Mouse (Mus musculus): ENCODE measurements around the gene Dync2h1. TPM values are rescaled to one million over a fixed set of nuclear protein-coding genes. Genes with fewer than 3 reads are reported as not detected.
"Not testable (repeated sequence)": the region's sequence is repeated elsewhere in the genome, so short reads cannot be mapped to it uniquely, and the experiment has no call there.

Dync2h1 gene
- 12.2 and 13.0 TPM in 2 replicates for total RNA-seq (2014; rRNA removed)
- 14.5 and 16.7 TPM in 2 replicates for polyA plus RNA-seq (2015; fragmentation: Nextera tagmentation; extraction: Ambion mirVana)

- H3K4me1 ChIP-seq (ENCODE audit: insufficient read depth, low read length), result peaks cover 4% of the 10 kb centered on the region; the same call in 1 of the 2 replicates
- H3K4me2 ChIP-seq (ENCODE audit: low read depth, low read length), result peak within 1 kb of the TSS; percentile 81
- peak; percentile 99 for ATAC-seq
- peak; percentile 97 for DNase-seq (ENCODE audit: low spot score)
- H3K27me3 ChIP-seq (ENCODE audit: insufficient read depth, low read length), result no peaks in the 10 kb centered on the region
- H3K36me3 ChIP-seq (ENCODE audit: insufficient read depth, low read length), result no peaks in the 10 kb centered on the region
- H3K27ac ChIP-seq, result peak within 1 kb of the TSS; percentile 94
- H3K4me3 ChIP-seq (ENCODE audit: low read length), result peak within 1 kb of the TSS; percentile 95
- H3K9ac ChIP-seq (replicated peaks; ENCODE audit: low read length), result peak within 1 kb of the TSS; percentile 91
- no peaks in the 10 kb centered on the region for H3K9me3 ChIP-seq (ENCODE audit: low read length)
- no peak for TF ChIP-seq CTCF (IDR thresholded peaks at IDR 0.05; ENCODE audit: low read depth)
- WGBS, result under 1% methylated on average over 62 of the region's 62 CpGs
These were observed at the start of gene Dync2h1, which contains the start of gene Dcun1d5 for GRCm38 (mm10) chr9:7184172-7184896. Gene Dync2h1 (minus strand): TSS chr9:7184446. Gene Dcun1d5 (plus strand): TSS chr9:7184520.

GRCm38 (mm10) chr9:7221460-7221859, 37.2 kb upstream of the Dync2h1 start:
- DNase-seq (ENCODE audit: low spot score) (no peak), ATAC-seq (no peak)
- H3K9me3 ChIP-seq (ENCODE audit: low read length), result no peaks in the 10 kb centered on the region
- H3K4me2 ChIP-seq (ENCODE audit: low read depth, low read length), result no peak overlapping the region
- 77% methylated on average over 7 of the region's 7 CpGs for WGBS
- H3K4me1 ChIP-seq (ENCODE audit: insufficient read depth, low read length), result no peaks in the 10 kb centered on the region
- no peak overlapping the region for H3K27ac ChIP-seq
- H3K27me3 ChIP-seq (ENCODE audit: insufficient read depth, low read length), result no peaks in the 10 kb centered on the region
- no peaks in the 10 kb centered on the region for H3K36me3 ChIP-seq (ENCODE audit: insufficient read depth, low read length)
- H3K4me3 ChIP-seq (ENCODE audit: low read length), result no peak overlapping the region
- H3K9ac ChIP-seq (replicated peaks; ENCODE audit: low read length), result no peak overlapping the region
- TF ChIP-seq CTCF (IDR thresholded peaks at IDR 0.05; ENCODE audit: low read depth), result no peak

- H3K27me3 ChIP-seq (ENCODE audit: insufficient read depth, low read length), result no peaks in the 10 kb centered on the region
- no peak for TF ChIP-seq CTCF (IDR thresholded peaks at IDR 0.05; ENCODE audit: low read depth)
- DNase-seq (ENCODE audit: low spot score) (no peak), ATAC-seq (no peak)
- H3K9me3 ChIP-seq (ENCODE audit: low read length), result no peaks in the 10 kb centered on the region
- H3K4me3 ChIP-seq (ENCODE audit: low read length), result no peak overlapping the region
- H3K9ac ChIP-seq (replicated peaks; ENCODE audit: low read length), result no peak overlapping the region
- H3K4me1 ChIP-seq (ENCODE audit: insufficient read depth, low read length), result no peaks in the 10 kb centered on the region
- H3K36me3 ChIP-seq (ENCODE audit: insufficient read depth, low read length), result no peaks in the 10 kb centered on the region
- no peak overlapping the region for H3K4me2 ChIP-seq (ENCODE audit: low read depth, low read length)
- 89% methylated on average over 5 of the region's 5 CpGs for WGBS
- no peak overlapping the region for H3K27ac ChIP-seq
These were observed 36.8 kb upstream of the Dync2h1 start for GRCm38 (mm10) chr9:7221024-7221423.

GRCm38 (mm10) chr9:7216240-7216639, 32.0 kb upstream of the Dync2h1 start:
- 51% methylated on average over 2 of the region's 2 CpGs for WGBS
- H3K4me1 ChIP-seq (ENCODE audit: insufficient read depth, low read length), result no peaks in the 10 kb centered on the region
- no peak overlapping the region for H3K4me2 ChIP-seq (ENCODE audit: low read depth, low read length)
- H3K4me3 ChIP-seq (ENCODE audit: low read length), result no peak overlapping the region
- no peaks in the 10 kb centered on the region for H3K27me3 ChIP-seq (ENCODE audit: insufficient read depth, low read length)
- no peak for ATAC-seq
- H3K27ac ChIP-seq, result no peak overlapping the region
- peak; percentile 63 for DNase-seq (ENCODE audit: low spot score)
- H3K9ac ChIP-seq (replicated peaks; ENCODE audit: low read length), result no peak overlapping the region
- peak; percentile 63 for TF ChIP-seq CTCF (IDR thresholded peaks at IDR 0.05; ENCODE audit: low read depth)
- peaks cover 4% of the 10 kb centered on the region; the same call in 1 of the 2 replicates for H3K36me3 ChIP-seq (ENCODE audit: insufficient read depth, low read length)
- H3K9me3 ChIP-seq (ENCODE audit: low read length), result no peaks in the 10 kb centered on the region

DNA sequence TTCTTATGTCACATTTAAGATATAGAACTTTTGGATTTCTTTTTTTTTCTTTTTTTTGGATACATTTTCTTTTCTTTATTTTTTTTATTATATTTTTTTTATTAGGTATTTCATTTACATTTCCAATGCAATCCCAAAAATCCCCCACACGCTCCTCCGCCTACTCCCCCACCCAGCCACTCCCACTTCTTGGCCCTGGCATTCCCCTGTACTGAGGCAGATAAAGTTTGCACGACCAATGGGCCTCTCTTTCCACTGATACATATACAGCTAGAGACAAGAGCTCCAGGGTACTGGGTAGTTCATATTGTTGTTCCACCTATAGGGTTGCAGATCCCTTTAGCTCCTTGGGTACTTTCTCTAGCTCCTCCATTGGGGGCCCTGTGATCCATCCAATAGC, 6.4 kb upstream of the Dync2h1 start:
- H3K27me3 ChIP-seq (ENCODE audit: insufficient read depth, low read length); H3K9ac ChIP-seq (replicated peaks; ENCODE audit: low read length); H3K9me3 ChIP-seq (ENCODE audit: low read length); ATAC-seq; H3K4me2 ChIP-seq (ENCODE audit: low read depth, low read length); H3K4me3 ChIP-seq (ENCODE audit: low read length); H3K4me1 ChIP-seq (ENCODE audit: insufficient read depth, low read length); H3K27ac ChIP-seq; H3K36me3 ChIP-seq (ENCODE audit: insufficient read depth, low read length); DNase-seq (ENCODE audit: low spot score): not testable (repeated sequence)
- WGBS, result 98% methylated on average over 3 of the region's 3 CpGs

- no peak for TF ChIP-seq CTCF (IDR thresholded peaks at IDR 0.05; ENCODE audit: low read depth)
- Histone ChIP-seq H3K36me3 (ENCODE audit: insufficient read depth, low read length) (no peaks in the 10 kb centered on the region), H3K4me2 (ENCODE audit: low read depth, low read length) (peak overlapping the region; percentile 81), H3K9me3 (ENCODE audit: low read length) (no peaks in the 10 kb centered on the region), H3K27ac (peak overlapping the region; percentile 94), H3K4me1 (ENCODE audit: insufficient read depth, low read length) (peaks cover 4% of the 10 kb centered on the region; the same call in 1 of the 2 replicates), H3K9ac (replicated peaks; ENCODE audit: low read length) (peak overlapping the region; percentile 91), H3K4me3 (ENCODE audit: low read length) (peak overlapping the region; percentile 95), H3K27me3 (ENCODE audit: insufficient read depth, low read length) (no peaks in the 10 kb centered on the region)
- under 1% methylated on average over 28 of the region's 31 CpGs for WGBS
- peak; percentile 58 for DNase-seq (ENCODE audit: low spot score)
- peak; percentile 74 for ATAC-seq
These were observed 648 bp upstream of the Dync2h1 start for GRCm38 (mm10) chr9:7184897-7185291.
